Mouse (Mus musculus) ES-Bruce4 (cell line): ENCODE data around the gene AI413582. TPM values are rescaled to one million over a fixed set of nuclear protein-coding genes. Genes with fewer than 3 reads are reported as not detected.

Experiments
- H3K27ac ChIP-seq: 2 replicates; pipeline ENCODE4 v1.5.1; 2012; ENCODE audit warnings: low read length, inconsistent platforms; ENCODE audit not compliant: insufficient read depth
- H3K27me3 ChIP-seq: 2 replicates; pipeline ENCODE4 v1.6.1; 2012; ENCODE audit warnings: mild to moderate bottlenecking, low read length, inconsistent platforms; ENCODE audit not compliant: control insufficient read depth, poor library complexity, insufficient read depth, severe bottlenecking
- H3K36me3 ChIP-seq: 2 replicates; pipeline ENCODE4 v1.6.1; 2012; ENCODE audit warnings: inconsistent platforms, mild to moderate bottlenecking, low read length, moderate library complexity; ENCODE audit not compliant: control insufficient read depth, poor library complexity, insufficient read depth, severe bottlenecking
- H3K4me1 ChIP-seq: one replicate; pipeline ENCODE4 v1.8.1; 2011; ENCODE audit warnings: low read length; ENCODE audit not compliant: control insufficient read depth, insufficient read depth
- H3K4me3 ChIP-seq: 2 replicates; pipeline ENCODE4 v1.5.1; 2011; ENCODE audit warnings: low read depth, mild to moderate bottlenecking, low read length
- H3K9ac ChIP-seq: 2 replicates; pipeline ENCODE4 v1.6.1; 2012; ENCODE audit warnings: low read depth, mild to moderate bottlenecking, inconsistent platforms; ENCODE audit not compliant: poor library complexity, severe bottlenecking
- H3K9me3 ChIP-seq: replicated peaks from 2 replicates; pipeline ENCODE4 v1.6.1; 2012; ENCODE audit warnings: mild to moderate bottlenecking, low read length, inconsistent platforms; ENCODE audit not compliant: control insufficient read depth, poor library complexity, insufficient read depth, severe bottlenecking
- CTCF ChIP-seq: IDR thresholded peaks from one replicate; pipeline ENCODE4 v1.8.1; 2011; ENCODE audit warnings: low read depth, low read length
- EP300 ChIP-seq: IDR thresholded peaks from 2 replicates; pipeline ENCODE4 v1.6.1; 2011; ENCODE audit warnings: low read depth, low read length; ENCODE audit not compliant: insufficient read depth
- POLR2A ChIP-seq: IDR thresholded peaks from one replicate; pipeline ENCODE4 v1.8.1; 2011; ENCODE audit warnings: low read length; ENCODE audit not compliant: insufficient read depth
- polyA plus RNA-seq: library from polyadenylated mRNA; stranded (reverse); fragments of >200 nt; gene quantifications from 2 replicates; pipeline ENCODE4 v1.2.4, GENCODE M21; 2011; ENCODE audit warnings: low read depth; ENCODE audit not compliant: missing spikeins, insufficient read depth, insufficient read length

AI413582 gene
- polyA plus RNA-seq, 1 experiment, result 14.4 TPM

DNA sequence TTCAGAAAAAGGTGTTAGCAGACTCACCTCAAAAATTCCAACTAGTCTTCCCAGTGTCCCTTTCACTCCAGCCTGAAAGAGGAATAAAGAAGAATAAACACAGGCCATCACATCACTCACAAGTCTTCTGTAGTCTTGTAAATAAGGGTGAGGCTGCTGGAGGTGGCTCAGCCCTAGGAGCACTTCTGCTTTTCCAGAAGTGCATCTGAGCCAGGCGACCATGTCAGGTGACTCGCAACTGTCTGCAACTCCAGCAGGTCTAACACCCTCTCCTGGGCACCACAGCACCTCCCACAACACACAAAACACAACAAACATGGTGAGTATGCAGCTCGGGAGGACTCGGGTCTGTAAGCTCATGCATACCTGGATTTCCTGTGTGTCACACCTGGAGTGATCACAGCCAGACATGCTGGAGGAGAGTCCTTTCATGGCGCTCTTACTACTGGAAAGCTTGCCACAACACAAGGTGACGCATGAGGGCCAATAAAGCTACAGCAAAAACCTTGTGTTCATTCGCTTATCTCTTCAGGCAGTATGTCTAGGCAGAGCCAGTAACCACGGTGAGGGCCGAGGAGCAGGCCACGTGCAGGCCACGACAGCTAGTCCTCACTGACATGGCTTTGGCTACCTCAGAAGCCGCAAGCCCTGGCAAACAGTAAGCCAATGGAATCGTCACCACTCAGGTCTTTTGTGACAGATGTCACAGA is 17.8 kb upstream of the AI413582 start:
- no peak overlapping the region for H3K9ac ChIP-seq
- H3K9me3 ChIP-seq, result no peaks in the 10 kb centered on the region
- peaks cover 3% of the 10 kb centered on the region; the same call in 1 of the 2 replicates for H3K36me3 ChIP-seq
- H3K27me3 ChIP-seq, result no peaks in the 10 kb centered on the region
- TF ChIP-seq EP300 (no peak), CTCF (no peak), POLR2A (no peak)
- peaks cover 11% of the 10 kb centered on the region for H3K4me1 ChIP-seq
- peak overlapping the region; percentile 14 for H3K27ac ChIP-seq
- H3K4me3 ChIP-seq, result no peak overlapping the region

DNA sequence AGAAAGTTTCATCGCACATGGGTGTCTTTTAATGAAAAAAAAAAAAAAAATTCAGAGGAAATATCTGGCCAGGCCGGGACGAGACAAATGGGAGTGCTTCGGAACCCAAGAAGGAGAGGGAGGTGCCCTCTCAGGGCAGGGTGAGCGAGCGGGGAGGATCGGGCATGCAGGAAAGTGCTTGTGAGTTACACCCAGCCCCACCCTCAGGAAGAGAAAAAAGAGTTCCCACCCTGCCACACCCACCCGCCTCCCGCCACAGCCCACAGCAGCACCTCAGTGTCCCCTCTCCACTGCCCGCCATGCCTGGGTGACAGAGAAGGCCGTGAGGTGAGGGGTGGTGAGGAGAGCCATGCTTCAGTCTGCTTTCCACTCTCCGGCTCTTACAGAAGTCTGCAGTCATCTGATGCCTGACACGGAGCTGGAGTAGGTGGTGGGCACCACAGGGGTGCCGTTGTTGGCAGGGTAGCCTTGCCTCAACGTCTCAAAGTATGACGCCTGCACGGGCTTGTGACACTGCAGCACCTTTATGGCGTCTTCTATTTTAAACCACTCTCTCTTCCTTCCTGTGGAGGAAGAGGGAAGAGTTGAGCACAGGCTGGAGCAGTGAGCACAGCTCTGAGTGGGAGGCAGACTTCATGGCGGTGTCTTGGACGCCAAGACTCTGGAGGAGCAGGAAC is 15.0 kb upstream of the AI413582 start:
- no peak overlapping the region for H3K27ac ChIP-seq

DNA sequence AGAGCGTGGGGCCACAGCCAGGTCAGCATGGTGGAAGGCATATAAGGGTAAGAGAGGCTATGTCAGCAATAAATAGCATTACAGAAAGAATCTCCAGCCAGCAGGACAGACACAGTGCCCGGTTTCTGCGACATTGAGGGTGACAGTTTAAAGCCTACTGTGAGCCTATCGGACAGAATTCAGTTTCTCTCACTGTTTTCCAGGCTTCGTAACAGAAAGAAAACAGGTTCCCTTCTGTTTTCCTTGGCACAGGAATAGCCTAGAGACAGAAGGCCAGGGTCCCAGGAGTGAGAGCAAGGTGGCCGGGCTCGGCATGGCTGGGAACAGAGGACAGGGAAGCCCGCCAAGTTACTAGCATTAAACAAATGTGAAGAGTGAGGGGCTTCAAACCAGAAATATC is 14.3 kb upstream of the AI413582 start:
- no peak overlapping the region for H3K9ac ChIP-seq
- no peak overlapping the region for H3K4me3 ChIP-seq
- no peak for TF ChIP-seq EP300
- TF ChIP-seq CTCF, result no peak
- no peak for TF ChIP-seq POLR2A
- peaks cover 11% of the 10 kb centered on the region for H3K4me1 ChIP-seq
- H3K9me3 ChIP-seq, result no peaks in the 10 kb centered on the region
- peaks cover 3% of the 10 kb centered on the region; the same call in 1 of the 2 replicates for H3K36me3 ChIP-seq
- H3K27me3 ChIP-seq, result no peaks in the 10 kb centered on the region
- H3K27ac ChIP-seq, result no peak overlapping the region

More for the DNA sequence above, 15.0 kb upstream of the AI413582 start:
- H3K36me3 ChIP-seq, result peaks cover 3% of the 10 kb centered on the region; the same call in 1 of the 2 replicates
- peaks cover 11% of the 10 kb centered on the region for H3K4me1 ChIP-seq
- H3K27me3 ChIP-seq, result no peaks in the 10 kb centered on the region
- H3K9me3 ChIP-seq, result no peaks in the 10 kb centered on the region
- H3K4me3 ChIP-seq, result peak overlapping the region; percentile 10; the same call in 1 of the 2 replicates
- TF ChIP-seq EP300, result no peak
- no peak for TF ChIP-seq POLR2A
- TF ChIP-seq CTCF, result no peak
- H3K9ac ChIP-seq, result no peak overlapping the region

DNA sequence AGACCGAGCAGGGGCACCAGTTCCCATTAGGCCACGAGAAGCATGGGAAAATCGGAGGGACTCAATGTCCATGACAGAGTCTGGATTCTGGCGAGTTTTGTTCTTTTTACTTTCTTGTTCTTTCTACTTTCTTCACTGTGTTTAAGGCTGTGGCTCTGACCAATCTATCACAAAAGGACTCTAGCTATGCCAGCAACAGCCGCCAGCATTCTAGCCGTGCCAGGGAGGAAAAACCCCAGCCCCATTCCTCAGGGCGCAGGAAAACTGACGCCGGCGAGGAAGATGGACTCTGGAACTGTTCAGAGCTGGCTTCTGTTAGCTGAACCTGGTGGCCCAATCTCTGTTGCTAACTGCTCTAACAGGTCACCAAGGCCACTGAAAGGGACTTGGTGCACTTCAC is 12.9 kb upstream of the AI413582 start:
- TF ChIP-seq POLR2A (no peak), EP300 (no peak), CTCF (no peak)
- Histone ChIP-seq H3K9me3 (no peaks in the 10 kb centered on the region), H3K36me3 (peaks cover 3% of the 10 kb centered on the region; the same call in 1 of the 2 replicates), H3K27ac (no peak overlapping the region), H3K4me1 (peaks cover 10% of the 10 kb centered on the region), H3K9ac (no peak overlapping the region), H3K27me3 (no peaks in the 10 kb centered on the region), H3K4me3 (no peak overlapping the region)

DNA sequence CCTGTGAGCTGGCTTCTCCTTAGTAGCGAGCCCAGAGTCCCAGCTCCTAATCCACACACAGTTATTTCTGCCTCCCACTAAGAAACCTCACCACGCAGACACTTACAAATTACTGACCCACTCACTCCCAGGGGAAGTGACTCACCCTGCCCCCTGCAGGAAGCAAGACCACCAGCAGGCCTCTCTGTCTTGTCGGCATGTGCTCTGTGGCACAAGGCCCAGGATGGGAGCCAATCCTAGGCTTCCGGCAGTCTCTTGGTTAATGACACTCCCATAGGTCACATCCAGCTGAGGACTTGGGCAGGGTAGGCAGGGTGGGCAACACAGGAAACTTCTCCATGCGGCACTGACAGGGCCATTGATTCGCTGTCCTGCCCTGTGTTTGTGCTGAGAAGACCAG is 11.9 kb upstream of the AI413582 start:
- no peak overlapping the region for H3K27ac ChIP-seq
- peaks cover 5% of the 10 kb centered on the region for H3K4me1 ChIP-seq
- no peaks in the 10 kb centered on the region for H3K27me3 ChIP-seq
- H3K36me3 ChIP-seq, result peaks cover 3% of the 10 kb centered on the region; the same call in 1 of the 2 replicates
- no peak overlapping the region for H3K9ac ChIP-seq
- no peaks in the 10 kb centered on the region for H3K9me3 ChIP-seq
- TF ChIP-seq CTCF (peak; percentile 54), EP300 (no peak), POLR2A (no peak)
- no peak overlapping the region for H3K4me3 ChIP-seq

DNA sequence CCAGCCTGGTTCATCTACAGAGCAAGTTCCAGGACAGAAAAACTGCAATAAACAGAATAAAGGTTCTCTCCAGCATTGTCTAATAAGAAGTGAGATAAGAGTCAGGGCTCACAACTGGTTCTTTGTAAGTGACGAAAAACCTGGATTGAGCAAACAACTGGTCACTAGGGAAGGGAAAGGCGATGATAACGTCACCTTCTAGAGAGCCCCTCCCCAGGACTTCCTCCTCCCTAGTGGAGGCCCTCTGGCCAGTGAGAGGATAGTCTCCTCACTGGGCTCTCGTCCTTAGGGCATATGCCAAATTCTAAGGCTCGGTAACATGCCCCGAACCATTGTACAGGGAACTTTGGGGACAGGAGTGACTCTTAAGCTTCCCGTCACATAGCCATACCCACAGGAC is 10.5 kb upstream of the AI413582 start:
- Histone ChIP-seq H3K27ac (no peak overlapping the region), H3K4me1 (peaks cover 2% of the 10 kb centered on the region), H3K27me3 (no peaks in the 10 kb centered on the region), H3K36me3 (peaks cover 3% of the 10 kb centered on the region; the same call in 1 of the 2 replicates), H3K9me3 (no peaks in the 10 kb centered on the region), H3K4me3 (no peak overlapping the region), H3K9ac (no peak overlapping the region)
- TF ChIP-seq CTCF (no peak), EP300 (no peak), POLR2A (no peak)
